Mouse (Mus musculus) CH12.LX (cell line): ENCODE data around the gene Oasl1.

Experiments used
- CHD2 ChIP-seq: IDR thresholded peaks from 2 replicates; pipeline ENCODE4 v1.6.1; 2011; ENCODE audit warnings: low read length, improper control_type of control experiment
- CTCF ChIP-seq, 2 experiments: IDR thresholded peaks in 1 of 2; conservative IDR thresholded peaks in 1 of 2; 2 replicates each; pipeline ENCODE4 v1.5.1; 2011 to 2012; ENCODE audit warnings: low read depth in 2 of 2, low read length in 2 of 2, improper control_type of control experiment in 1 of 2, inconsistent platforms in 1 of 2, mild to moderate bottlenecking in 1 of 2, moderate library complexity in 1 of 2
- E2F4 ChIP-seq: IDR thresholded peaks from 2 replicates; pipeline ENCODE4 v1.6.1; 2011; ENCODE audit warnings: low read depth, low read length, improper control_type of control experiment; ENCODE audit not compliant: insufficient replicate concordance
- EP300 ChIP-seq: IDR thresholded peaks from 2 replicates; pipeline ENCODE4 v1.6.1; 2011; ENCODE audit warnings: low read length, improper control_type of control experiment
- GABPA ChIP-seq: IDR thresholded peaks from 2 replicates; pipeline ENCODE4 v1.6.1; 2012; ENCODE audit warnings: low read depth, low read length, improper control_type of control experiment, inconsistent platforms; ENCODE audit not compliant: insufficient replicate concordance
- HCFC1 ChIP-seq: IDR thresholded peaks from 2 replicates; pipeline ENCODE4 v1.6.1; 2012; ENCODE audit warnings: low read depth, mild to moderate bottlenecking, inconsistent platforms, low read length, improper control_type of control experiment
- MAFK ChIP-seq: IDR thresholded peaks from 2 replicates; pipeline ENCODE4 v1.6.1; 2011; ENCODE audit warnings: low read length, improper control_type of control experiment; ENCODE audit not compliant: insufficient replicate concordance
- POLR2A ChIP-seq: IDR thresholded peaks from 2 replicates; pipeline ENCODE4 v1.6.1; 2011; ENCODE audit warnings: low read depth, mild to moderate bottlenecking, improper control_type of control experiment, low read length
- POLR2AphosphoS2 ChIP-seq: IDR thresholded peaks from 2 replicates; pipeline ENCODE4 v1.6.1; 2011; ENCODE audit warnings: low read depth, low read length, improper control_type of control experiment
- SIN3A ChIP-seq: IDR thresholded peaks from 2 replicates; pipeline ENCODE4 v1.6.1; 2012; ENCODE audit warnings: low read length, improper control_type of control experiment, inconsistent platforms
- TBP ChIP-seq: conservative IDR thresholded peaks from 2 replicates; pipeline ENCODE4 v1.6.1; 2011; ENCODE audit warnings: low read depth, low read length, improper control_type of control experiment
- ZC3H11A ChIP-seq: IDR thresholded peaks from 2 replicates; pipeline ENCODE4 v1.6.1; 2012; ENCODE audit warnings: low read depth, mild to moderate bottlenecking, inconsistent platforms, low read length, improper control_type of control experiment
- ZNF384 ChIP-seq: IDR thresholded peaks from 2 replicates; pipeline ENCODE4 v1.6.1; 2012; ENCODE audit warnings: low read depth, low read length, improper control_type of control experiment, inconsistent platforms

GRCm38 (mm10) chr5:114945072-114945471 lies 22.0 kb downstream of the Oasl1 start:
- TF ChIP-seq TBP, result no peak
- TF ChIP-seq CTCF (conservative IDR thresholded peaks at IDR 0.05 in 1 of 2, IDR thresholded peaks at IDR 0.05 in 1 of 2; ENCODE audit: low read depth in 2 of 2, low read length in 2 of 2), result no peak
- TF ChIP-seq ZC3H11A, result no peak
- TF ChIP-seq POLR2AphosphoS2, result no peak
- no peak for TF ChIP-seq GABPA
- TF ChIP-seq POLR2A, result no peak
- TF ChIP-seq CHD2, result no peak
- no peak for TF ChIP-seq MAFK
- no peak for TF ChIP-seq EP300
- TF ChIP-seq SIN3A, result no peak
- TF ChIP-seq E2F4, result no peak
- no peak for TF ChIP-seq ZNF384
- no peak for TF ChIP-seq HCFC1
